Mouse (Mus musculus) ES-E14 (cell line): ENCODE measurements at regions not wholly inside any gene's neighbourhood (a gene's known extent, or its start where the extent isn't known, plus 50 kb on each side); places are given as distances from the start of the nearest gene placed in this dataset.

Experiments
- CHD2 ChIP-seq: IDR thresholded peaks from 2 replicates; pipeline ENCODE4 v1.6.1; 2014; ENCODE audit warnings: mild to moderate bottlenecking, low read depth, low read length, inconsistent platforms
- ZC3H11A ChIP-seq: IDR thresholded peaks from 2 replicates; pipeline ENCODE4 v1.6.1; 2012; ENCODE audit warnings: low read depth, mild to moderate bottlenecking, inconsistent platforms, low read length, borderline replicate concordance
- ZNF384 ChIP-seq: IDR thresholded peaks from 2 replicates; pipeline ENCODE4 v1.6.1; 2012; ENCODE audit warnings: low read depth, low read length, inconsistent platforms

- TF ChIP-seq CHD2 (no peak), ZNF384 (no peak), ZC3H11A (no peak)
Observed at GRCm38 (mm10) chr11:48417615-48418014, 382.5 kb upstream of the Rack1 start.
